Mouse (Mus musculus): Measurements from ENCODE around the gene Gsg1l.

Gsg1l gene

GRCm38 (mm10) chr7:126081727-126082285, 405 bp downstream of the Gsg1l start:
- peak; percentile 11; the same call in 1 of the 2 replicates for ATAC-seq (ENCODE audit: low TSS enrichment)

GRCm38 (mm10) chr7:126080949-126081654, 1.1 kb downstream of the Gsg1l start:
- peak; percentile 45 for ATAC-seq (ENCODE audit: low TSS enrichment)

- ATAC-seq (ENCODE audit: low TSS enrichment): no peak
Observed at GRCm38 (mm10) chr7:126076935-126077334, 5.3 kb downstream of the Gsg1l start.

GRCm38 (mm10) chr7:126075058-126075457, 7.2 kb downstream of the Gsg1l start:
- no peak for ATAC-seq (ENCODE audit: low TSS enrichment)

- ATAC-seq (ENCODE audit: low TSS enrichment): no peak
Observed at GRCm38 (mm10) chr7:126070321-126070720, 11.9 kb downstream of the Gsg1l start.

GRCm38 (mm10) chr7:126066777-126067176, 15.4 kb downstream of the Gsg1l start:
- ATAC-seq (ENCODE audit: low TSS enrichment): peak; percentile 59; the same call in 1 of the 2 replicates

- no peak for ATAC-seq (ENCODE audit: low TSS enrichment)
Observed at GRCm38 (mm10) chr7:126065243-126065876, 16.9 kb downstream of the Gsg1l start.

GRCm38 (mm10) chr7:126062228-126062627, 20.0 kb downstream of the Gsg1l start:
- ATAC-seq (ENCODE audit: low TSS enrichment): no peak

GRCm38 (mm10) chr7:126058918-126059317, 23.3 kb downstream of the Gsg1l start:
- no peak for ATAC-seq (ENCODE audit: low TSS enrichment)

GRCm38 (mm10) chr7:126057332-126057914, 24.8 kb downstream of the Gsg1l start:
- no peak for ATAC-seq (ENCODE audit: low TSS enrichment)

- ATAC-seq (ENCODE audit: low TSS enrichment): no peak
Observed at GRCm38 (mm10) chr7:126054574-126054973, 27.6 kb downstream of the Gsg1l start.

- no peak for ATAC-seq (ENCODE audit: low TSS enrichment)
Observed at GRCm38 (mm10) chr7:126053618-126054017, 28.6 kb downstream of the Gsg1l start.

- no peak for ATAC-seq (ENCODE audit: low TSS enrichment)
Observed at GRCm38 (mm10) chr7:126051910-126052309, 30.3 kb downstream of the Gsg1l start.

GRCm38 (mm10) chr7:126045077-126045476, 37.1 kb downstream of the Gsg1l start:
- ATAC-seq (ENCODE audit: low TSS enrichment): no peak

- no peak for ATAC-seq (ENCODE audit: low TSS enrichment)
Observed at GRCm38 (mm10) chr7:126042306-126042705, 39.9 kb downstream of the Gsg1l start.

GRCm38 (mm10) chr7:126040794-126041526, 41.3 kb downstream of the Gsg1l start:
- peak; percentile 62 for ATAC-seq (ENCODE audit: low TSS enrichment)

- ATAC-seq (ENCODE audit: low TSS enrichment): no peak
Observed at GRCm38 (mm10) chr7:126039847-126040246, 42.4 kb downstream of the Gsg1l start.

- ATAC-seq (ENCODE audit: low TSS enrichment): no peak
Observed at GRCm38 (mm10) chr7:126039247-126039835, 42.9 kb downstream of the Gsg1l start.

- ATAC-seq (ENCODE audit: low TSS enrichment): peak; percentile 29; the same call in 1 of the 2 replicates
Observed at GRCm38 (mm10) chr7:126038366-126039246, 43.6 kb downstream of the Gsg1l start.

GRCm38 (mm10) chr7:126035332-126035731, 46.9 kb downstream of the Gsg1l start:
- no peak for ATAC-seq (ENCODE audit: low TSS enrichment)

Measured in frontal cortex, adult (tissue).